Mouse (Mus musculus) kidney, adult 18-20 months (tissue): Measurements from ENCODE around the gene Tox2.

ENCODE experiments used
- DNase-seq: peaks from one replicate; pipeline ENCODE4 v3.0.0; 2021

Gene Tox2

DNA sequence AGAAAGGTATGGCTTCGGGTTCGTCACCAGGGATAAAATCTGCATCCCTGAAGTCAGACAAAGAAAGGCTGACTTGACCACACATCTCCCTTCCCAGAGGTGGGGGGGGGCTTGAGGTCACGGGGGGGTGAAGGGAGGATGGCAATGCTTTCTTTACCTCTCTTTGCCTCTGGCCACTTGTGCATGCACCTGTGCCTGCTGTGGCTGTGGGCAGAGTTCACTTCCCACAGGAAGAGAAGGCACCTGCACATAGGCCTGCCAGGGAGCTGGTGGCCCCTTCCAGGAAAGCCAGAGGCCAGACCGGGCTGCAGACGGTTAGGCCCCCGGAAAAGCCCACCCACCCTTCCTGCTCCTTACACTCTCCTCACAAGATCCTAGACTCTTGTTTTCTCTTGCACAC lies 128.5 kb downstream of the Tox2 start:
- DNase-seq: no peak

DNA sequence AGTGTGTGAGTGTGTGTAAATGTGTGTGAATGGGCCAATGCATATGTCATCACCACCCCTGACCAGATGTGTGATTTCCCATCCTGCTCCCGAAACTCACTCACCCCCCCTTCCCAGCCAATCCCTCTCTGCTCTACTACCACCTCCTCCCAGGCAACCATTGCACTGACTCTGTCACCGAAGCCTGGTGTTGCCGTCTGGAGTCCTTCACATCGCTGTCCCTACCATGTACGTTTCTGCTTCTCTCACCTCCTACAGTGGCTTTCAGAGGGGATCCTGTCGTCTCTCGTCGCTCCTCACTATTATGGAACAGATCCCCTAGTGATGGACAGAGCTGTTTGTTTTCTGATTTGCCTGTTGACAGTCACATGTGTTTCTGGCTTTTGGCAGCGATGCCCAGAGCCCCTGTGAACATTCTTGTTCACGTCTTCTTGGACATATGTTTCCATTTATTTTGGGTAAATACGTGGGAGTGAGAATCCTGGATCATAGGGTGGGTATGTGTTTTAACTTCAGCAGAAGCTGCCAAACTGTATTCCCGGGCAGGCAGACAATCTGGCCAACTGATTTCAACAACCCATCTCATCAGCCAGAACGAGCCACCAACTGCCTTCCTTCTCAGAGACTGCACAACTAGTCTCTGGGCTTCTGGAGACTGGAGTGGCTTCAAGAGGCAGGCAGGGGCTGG lies 129.6 kb downstream of the Tox2 start:
- no peak for DNase-seq

DNA sequence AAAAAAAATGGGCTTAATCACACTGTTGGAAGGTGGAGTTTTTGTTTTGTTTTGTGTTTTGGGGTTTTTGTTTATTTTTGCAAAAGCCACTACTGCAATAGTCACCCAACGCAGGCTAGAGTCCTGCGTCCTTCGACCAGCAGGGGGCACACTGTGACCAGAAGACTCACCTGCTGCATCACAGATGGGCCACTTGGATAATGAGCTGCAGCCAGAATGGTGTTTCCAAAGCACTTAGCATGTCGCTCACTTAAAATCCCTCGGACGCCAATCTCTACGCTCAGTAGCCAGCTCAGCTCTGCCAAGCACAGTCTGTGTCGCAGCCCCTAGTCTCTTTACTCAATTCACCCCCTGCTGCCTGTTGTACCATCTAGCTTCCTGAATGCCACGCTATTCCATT lies 137.3 kb downstream of the Tox2 start:
- DNase-seq: peak; percentile 62

DNA sequence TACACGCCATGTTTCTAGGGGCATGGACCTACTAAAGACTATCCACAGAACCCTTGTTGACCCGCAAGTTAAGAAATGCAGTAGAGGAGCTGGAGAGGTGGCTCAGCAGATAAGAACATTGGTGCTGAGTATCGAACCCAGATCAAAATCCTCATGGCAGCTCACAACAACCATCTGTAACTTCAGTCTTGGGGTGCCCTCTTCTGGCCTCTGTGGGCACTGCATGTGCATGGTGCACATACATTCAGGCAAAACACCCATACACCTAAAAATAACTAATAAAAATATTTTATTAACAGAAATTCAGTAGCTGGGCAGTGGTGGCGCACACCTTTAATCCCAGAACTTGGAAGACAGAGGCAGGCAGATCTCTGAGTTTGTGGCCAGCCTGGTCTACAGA lies 140.7 kb downstream of the Tox2 start:
- DNase-seq: peak; percentile 29

DNA sequence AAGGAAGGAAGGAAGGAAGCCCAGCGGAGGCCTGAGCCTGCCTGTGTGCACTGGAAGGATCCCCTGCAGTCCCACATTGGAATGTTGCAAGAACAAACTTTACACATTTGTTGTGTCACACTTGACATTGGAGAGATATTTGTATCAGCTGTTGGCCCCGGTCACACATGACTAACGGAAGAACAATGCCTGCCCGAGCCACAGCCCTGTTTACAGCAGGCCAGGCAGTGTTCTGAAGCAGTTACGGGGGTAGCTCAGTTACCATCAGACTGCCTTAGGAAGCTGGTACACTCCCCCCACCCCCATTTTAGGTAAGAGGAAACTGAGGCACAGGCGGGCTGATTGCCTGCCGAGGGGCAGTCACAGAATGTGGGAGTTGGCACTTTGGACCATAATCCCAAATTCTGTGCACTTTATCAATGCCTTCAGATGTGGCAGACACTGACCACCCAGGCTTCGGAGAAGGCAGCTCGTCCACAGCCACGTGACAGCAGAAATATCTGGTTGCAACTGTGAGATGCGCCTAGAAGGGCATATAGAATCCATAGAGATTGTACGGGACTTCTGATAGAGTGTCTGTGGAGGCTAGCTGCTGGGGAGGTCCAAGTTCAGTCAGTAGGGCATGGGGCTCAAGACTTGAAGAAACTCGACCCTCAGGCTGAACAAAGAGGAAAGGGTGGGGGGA lies 142.2 kb downstream of the Tox2 start:
- DNase-seq: no peak

DNA sequence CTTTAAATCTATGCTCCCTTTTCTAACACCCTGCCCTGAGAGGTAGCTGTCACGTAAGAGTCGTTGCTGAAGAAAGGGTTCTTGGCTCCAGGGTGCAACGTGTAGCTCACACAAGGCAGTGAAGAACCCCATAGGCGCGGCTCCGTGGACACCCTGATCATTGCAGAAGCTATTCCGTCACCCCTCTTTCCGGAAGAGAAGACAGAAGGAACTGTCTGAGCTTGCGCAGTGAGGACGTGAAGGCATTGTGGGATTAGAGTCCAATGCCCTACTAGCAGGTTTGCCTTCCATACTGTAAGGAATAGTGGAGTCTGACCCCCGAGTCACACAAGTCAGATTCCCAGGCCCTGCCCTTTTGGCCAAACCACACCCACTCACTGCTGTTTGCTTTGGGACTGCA lies 143.6 kb downstream of the Tox2 start:
- DNase-seq: no peak

DNA sequence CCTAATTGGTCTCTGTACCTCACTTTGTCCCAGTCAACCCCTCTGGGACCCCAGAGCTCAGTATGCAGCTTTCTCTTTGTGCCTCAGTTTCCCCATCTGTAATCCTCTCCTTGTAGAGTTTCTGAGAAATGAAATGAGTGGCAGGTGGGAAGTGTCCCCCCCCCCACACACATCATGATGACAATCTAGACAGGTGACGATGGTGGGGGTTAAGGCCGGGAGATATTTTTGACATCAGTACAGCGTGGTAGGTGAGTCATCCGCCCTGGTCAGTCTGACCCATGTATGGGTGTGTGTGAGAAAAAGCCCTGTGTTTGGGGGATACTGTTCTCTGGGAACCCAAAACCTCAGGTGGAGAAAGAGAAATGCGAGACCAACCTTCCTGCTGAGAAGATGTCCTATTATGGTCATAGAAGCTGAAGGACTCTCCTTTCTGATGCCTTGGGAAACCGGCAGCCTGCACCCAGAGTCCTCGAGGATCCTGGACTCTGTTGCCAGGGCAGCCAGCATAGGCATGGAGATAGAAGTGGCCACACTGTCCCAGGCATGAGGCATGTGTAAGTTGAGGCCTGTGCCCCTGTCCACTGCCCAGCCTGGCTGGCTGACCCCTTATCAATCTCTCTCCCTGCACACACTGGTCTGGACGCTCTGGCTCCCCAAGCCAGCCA lies 144.7 kb downstream of the Tox2 start:
- no peak for DNase-seq

DNA sequence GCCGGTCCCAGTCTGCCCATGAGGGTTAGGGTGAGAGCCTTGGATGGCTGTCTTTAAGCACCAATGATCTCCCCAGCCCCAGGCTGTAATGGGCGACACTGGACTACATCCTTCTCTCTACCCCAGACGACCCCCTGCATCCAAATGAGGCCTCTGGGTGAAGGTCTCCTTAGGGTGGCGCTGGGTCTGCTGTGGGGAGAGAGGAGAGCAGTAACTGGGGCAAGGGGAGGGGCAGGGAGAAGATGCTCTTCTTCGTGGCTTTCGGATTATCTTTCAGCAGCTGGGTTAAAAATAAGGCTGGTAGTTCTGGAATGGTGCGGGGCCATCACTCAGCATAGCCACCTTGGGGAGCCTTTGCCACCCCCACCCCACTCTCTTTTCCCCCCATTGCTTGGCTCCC lies 145.8 kb downstream of the Tox2 start:
- DNase-seq: no peak

DNA sequence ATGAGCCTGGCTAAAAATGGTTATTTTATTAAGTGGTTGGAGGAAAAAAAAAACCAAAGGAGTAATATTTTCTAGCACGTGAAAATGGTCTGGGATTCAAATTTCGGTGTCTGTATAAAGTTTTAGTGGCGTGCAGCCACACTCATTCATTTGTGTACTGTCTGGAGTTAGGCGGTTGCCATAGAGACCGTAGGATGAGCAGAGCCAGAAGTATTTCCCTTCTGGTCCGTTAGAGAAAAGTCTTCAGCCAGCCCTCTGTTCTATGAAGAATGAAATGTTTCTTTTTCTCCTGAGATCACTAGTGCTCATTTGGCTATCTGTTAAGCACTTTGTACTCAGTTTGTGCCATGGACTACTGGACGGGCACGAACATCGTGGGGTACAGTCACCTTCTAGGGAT lies 146.5 kb downstream of the Tox2 start:
- no peak for DNase-seq

DNA sequence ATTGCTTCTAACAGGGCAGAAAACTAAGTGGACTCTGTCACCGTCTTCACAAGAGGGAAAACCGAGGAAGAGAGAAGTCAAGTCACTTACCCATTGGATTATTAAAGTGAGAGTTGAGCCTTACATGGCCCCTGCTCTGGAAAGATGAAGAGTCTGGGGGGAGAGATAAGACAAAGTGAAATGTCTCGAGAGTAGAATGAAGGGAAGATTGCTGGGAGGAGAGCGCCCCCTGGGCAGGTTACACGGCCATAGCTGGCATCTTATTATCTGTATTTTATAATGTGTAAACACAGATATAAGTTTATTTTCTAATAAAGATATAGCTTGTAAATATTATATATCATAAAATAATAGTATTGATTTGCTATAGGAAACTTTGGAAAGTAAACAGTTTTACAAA lies 147.5 kb downstream of the Tox2 start:
- DNase-seq: no peak

DNA sequence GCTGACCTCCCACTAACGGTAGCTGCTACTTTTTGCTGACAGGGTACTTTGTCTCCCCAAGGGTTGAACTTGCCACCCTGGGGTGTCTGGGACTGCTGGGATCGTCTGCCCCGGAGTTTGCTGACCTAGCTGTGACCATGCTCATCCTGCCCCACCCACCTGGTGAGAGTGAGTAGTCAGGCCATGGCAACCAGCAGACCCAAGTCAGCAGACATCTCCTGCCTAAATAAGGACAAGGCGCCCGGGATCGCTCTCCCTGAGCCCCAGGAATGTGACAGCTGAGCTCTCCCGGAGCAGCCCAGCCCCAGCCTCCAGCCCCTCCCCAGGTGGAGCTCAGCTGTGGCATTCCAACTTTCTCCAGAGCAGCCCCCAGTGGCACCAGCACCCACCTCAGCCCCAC lies 150.8 kb downstream of the Tox2 start:
- no peak for DNase-seq

DNA sequence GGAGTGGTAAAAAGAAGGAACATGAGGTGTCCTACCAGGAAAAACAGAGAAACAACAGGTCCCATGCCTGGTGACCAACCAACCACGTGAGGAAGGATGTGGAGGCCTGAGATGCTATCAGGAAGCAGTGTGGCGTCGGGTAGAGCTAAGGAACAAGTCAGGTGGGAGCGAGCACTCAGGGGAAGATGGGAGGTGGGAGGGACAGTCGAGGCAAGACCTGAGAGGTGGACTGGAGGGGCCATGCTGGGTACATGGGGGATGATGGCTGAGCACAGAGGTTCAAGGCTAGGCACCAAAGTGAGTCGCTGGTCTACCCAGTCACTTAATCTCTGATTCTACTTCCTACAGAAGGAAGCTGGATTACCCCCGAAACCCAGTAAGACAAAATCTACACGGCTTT lies 152.7 kb downstream of the Tox2 start:
- no peak for DNase-seq

DNA sequence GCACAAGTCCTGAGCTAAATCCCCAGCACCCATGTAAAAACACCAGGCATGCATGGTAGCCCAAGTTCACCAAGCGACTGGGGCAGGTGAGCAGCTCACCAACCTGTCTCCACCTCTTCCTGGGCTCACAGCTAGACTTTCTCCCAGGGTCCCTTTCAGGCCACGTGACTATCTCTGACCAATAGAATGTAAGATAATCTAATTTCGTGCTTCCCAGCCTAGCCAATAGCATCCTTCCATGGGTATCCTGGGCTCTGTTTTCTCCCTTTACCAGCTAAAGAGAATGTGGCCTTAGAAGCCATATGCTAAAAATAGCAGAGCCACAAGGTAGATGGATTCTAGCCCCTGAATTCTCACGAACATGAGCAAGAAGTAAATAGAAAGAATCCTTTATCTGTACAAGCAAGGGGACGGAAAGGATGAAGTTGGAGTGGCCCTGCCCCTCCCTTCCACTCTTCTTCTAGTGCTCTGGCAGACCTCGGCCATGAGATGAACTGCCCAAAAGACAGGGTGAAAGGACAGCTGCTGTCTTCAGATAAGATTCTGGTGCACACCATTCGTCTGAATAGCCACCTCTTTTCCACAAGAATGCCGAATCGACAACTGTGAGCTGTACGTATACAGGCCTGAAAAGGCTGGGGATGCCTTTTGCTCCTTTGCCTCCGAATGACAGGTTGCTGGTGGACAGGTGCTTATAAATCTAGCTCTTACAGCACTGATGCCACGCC lies 153.4 kb downstream of the Tox2 start:
- DNase-seq: no peak

DNA sequence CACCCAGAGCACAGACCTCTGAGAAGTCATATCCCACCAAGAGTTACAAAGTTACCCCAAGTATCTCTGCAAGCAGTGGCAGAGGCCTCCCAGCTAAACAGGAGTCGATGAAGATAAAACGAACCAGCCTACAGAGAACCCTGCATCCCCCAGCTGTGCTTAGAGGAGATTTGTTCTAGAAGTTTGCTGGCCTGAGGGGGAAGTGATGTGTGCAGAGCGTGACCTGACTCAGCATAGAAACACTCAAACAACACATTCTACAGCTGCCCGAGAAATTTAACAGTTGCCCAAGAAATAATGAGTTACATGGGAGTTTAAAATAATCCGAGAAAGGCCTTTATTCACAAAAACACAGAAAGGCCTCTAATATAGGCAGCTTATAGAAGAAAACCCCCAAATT lies 155.7 kb downstream of the Tox2 start:
- DNase-seq: no peak

DNA sequence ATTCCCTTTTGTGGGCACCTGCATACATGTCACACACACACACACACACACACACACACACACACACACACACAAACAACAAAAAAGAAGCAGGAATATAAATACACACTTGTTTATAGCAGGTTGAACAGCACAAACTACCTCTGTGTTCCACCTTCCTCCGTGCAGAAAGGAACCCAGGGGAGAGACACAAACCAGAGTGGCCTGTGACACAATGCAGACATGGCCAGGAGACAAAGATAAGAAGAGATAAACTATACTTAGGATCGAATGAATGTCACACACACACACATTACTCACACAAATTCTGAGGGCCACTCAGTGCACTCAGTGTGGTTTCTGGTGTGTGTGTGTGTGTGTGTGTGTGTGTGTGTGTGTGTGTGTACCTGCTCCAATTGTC lies 156.3 kb downstream of the Tox2 start:
- no peak for DNase-seq

DNA sequence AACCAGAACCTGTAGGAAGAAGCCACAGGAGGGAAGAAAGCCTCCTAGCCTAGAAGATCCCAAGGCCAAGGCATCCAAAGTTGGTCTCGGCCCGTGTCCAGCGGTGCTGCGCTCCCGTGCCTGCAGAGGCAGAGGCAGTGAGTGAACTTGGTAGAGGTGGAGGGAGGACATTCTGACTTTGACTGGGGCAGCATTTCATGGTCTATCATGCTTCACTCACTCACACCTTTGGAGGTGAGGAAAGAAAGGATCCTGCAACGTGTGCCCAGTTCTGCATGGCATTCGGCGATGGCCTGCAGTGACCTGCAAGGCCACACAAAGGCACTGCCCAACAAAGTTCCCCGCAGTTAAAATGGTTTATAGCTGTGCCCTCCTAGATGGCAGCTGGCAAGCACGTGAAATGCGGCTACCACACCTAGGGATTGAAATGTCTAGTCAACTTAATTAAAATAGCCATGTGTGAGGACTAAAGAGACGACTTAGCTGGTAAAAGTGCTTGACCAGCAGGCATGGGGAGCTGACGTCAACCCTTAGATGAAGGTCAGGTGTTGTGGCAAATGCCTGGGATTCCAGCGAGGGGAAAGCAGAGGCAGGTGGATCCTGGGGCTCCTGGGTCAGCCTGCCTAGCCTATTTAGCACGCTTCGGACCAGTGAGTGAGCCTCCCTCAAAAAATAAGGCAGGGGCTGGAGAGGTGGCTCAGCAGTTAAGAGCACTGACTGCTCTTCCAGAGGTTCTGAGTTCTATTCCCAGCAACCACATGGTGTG lies 158.1 kb downstream of the Tox2 start:
- no peak for DNase-seq

DNA sequence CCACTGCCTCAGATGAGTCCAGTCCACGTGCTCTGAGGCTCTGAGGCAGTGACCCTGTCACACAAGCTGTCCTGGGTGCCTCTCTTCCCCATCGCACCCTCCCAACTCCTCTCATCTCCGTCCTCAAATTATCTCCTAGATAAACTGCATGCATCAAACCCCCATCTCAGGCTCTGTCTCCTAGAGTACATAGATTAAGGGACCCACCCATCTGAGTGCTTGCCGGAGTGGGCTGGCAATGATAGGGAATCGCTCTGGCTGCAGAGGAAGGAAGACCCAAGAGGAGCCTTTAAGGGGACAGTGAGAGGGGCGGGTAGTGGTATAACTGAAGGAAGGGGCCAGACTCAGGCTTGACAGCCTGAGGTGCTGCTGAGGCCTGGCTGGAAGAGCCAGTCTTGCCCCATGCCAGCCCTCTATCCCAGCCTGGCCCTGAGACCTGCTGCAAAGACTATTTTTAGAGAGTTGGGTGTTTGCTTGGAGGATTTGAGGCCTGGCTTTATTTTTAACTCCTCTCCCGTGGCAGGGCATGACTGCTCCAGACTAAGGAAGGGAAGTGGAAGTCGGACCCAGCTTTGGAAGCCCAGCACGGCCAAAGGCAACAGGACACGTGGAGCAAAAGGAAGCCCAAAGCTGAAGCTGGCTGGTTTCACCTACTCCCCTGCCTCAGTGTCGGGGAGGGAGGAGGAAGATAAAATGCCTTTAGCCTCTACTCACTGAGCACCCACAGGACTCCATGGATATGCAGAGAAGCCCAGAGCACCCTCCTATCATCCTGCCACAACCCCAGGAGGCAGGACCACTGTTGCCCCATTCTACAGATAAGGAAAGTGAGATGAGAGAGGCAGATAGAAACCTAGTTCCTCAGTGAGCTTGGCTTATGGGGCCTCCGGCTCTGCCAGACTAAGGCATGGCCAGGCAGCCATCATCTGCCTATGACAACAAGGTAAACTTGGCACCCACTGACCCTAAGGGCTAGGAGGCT lies 160.3 kb downstream of the Tox2 start:
- no peak for DNase-seq

DNA sequence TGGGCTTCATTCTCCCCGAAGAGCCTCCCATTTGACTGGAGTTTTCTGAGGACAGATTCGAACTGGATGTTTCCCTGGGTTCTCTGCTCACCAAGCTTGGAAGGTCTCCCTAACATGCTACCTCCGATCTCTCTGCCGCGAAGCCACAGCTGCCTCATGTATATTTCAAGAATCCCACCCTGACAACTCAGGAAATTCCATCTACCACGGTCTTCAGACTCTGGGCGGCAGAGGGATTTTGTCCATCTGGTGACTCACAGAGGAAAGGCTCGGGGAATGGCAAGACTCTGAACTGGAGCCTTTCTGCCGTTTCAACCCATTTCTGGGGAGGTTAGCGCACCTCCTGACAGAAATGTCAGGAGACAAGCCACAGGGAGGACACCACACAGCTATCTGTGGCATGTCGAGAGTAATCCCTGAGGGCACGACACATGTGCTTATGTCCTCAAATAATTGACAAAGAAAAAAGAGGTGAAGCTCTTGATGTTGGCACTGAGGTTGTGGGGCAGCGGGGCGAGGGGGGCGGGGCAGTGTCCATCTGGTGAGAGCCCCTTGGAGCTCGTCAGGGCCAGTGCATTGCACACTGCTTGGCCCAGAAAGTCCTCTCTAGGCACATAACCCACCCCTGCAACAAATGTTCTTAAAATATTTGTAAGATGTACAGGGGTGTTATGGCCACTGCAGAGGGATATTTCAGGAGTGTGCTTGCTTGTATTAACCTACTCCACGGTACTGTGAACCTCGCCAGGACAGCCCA lies 162.0 kb downstream of the Tox2 start:
- DNase-seq: no peak

DNA sequence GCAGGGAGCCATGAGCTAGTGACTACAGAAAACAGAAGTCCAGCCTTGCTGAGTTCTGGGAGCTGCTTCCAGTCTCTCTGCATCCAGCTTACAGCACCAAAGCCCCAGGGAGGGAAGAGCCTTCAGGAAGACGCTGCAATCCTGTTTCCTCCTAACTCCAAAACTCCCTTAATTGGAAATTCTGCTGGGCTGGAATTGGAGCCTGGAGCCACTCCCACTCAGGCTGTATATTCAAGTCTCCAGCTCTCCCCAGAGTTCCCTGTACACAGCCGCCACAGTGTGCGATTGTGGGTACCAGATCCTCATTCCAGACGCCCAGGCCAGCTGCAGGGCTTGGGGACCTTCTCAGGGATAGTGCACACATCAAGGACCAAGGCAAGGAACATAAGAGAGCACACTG lies 167.2 kb downstream of the Tox2 start:
- no peak for DNase-seq

DNA sequence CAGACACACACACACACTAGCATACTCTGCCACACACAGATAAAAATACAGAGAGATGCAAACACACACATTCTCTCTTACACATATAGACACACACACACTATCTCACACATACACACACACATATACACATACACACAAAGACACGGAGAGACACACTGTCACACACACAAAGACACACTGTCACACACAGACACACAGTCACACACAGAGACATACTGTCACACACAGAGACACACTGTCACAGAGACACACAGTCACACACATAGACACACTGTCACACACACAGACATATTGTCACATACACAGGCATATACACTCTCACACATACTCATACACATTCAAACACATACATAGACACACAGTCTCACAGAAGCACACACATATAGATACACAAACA lies 169.7 kb downstream of the Tox2 start:
- no peak for DNase-seq
